Mouse (Mus musculus): ENCODE results near the gene Scamp4. TPM values are rescaled to one million over a fixed set of nuclear protein-coding genes. Genes with fewer than 3 reads are reported as not detected.
"Not testable (repeated sequence)": the region's sequence is repeated elsewhere in the genome, so short reads cannot be mapped to it uniquely, and the experiment has no call there.

Scamp4 gene
- polyA plus RNA-seq, 1 experiment from 2014 or later, result 84.8 TPM

- H3K27ac ChIP-seq (replicated peaks), result no peak overlapping the region
- WGBS, result 75% methylated on average over 12 of the region's 12 CpGs
These were observed 17.8 kb upstream of the Scamp4 start for GRCm38 (mm10) chr10:80584642-80585552.

GRCm38 (mm10) chr10:80585581-80585980, 17.1 kb upstream of the Scamp4 start:
- WGBS, result 95% methylated on average over 8 of the region's 8 CpGs
- Histone ChIP-seq H3K9me3 (no peaks in the 10 kb centered on the region), H3K4me1 (peaks cover 53% of the 10 kb centered on the region), H3K36me3 (replicated peaks) (peaks cover 56% of the 10 kb centered on the region), H3K27me3 (replicated peaks; ENCODE audit: low read depth, poor library complexity, severe bottlenecking) (no peaks in the 10 kb centered on the region), H3K27ac (replicated peaks) (no peak overlapping the region; the same call in 1 of the 2 replicates), H3K4me3 (peak overlapping the region; percentile 35)
- DNase-seq (ENCODE audit: low spot score), result no peak

More at GRCm38 (mm10) chr10:80584642-80585552, 17.8 kb upstream of the Scamp4 start:
- Histone ChIP-seq H3K27me3 (replicated peaks; ENCODE audit: low read depth, poor library complexity, severe bottlenecking) (no peaks in the 10 kb centered on the region), H3K36me3 (replicated peaks) (peaks cover 56% of the 10 kb centered on the region), H3K4me1 (peaks cover 52% of the 10 kb centered on the region), H3K4me3 (peak overlapping the region; percentile 8; the same call in 1 of the 2 replicates), H3K9me3 (no peaks in the 10 kb centered on the region)
- no peak for DNase-seq (ENCODE audit: low spot score)

DNA sequence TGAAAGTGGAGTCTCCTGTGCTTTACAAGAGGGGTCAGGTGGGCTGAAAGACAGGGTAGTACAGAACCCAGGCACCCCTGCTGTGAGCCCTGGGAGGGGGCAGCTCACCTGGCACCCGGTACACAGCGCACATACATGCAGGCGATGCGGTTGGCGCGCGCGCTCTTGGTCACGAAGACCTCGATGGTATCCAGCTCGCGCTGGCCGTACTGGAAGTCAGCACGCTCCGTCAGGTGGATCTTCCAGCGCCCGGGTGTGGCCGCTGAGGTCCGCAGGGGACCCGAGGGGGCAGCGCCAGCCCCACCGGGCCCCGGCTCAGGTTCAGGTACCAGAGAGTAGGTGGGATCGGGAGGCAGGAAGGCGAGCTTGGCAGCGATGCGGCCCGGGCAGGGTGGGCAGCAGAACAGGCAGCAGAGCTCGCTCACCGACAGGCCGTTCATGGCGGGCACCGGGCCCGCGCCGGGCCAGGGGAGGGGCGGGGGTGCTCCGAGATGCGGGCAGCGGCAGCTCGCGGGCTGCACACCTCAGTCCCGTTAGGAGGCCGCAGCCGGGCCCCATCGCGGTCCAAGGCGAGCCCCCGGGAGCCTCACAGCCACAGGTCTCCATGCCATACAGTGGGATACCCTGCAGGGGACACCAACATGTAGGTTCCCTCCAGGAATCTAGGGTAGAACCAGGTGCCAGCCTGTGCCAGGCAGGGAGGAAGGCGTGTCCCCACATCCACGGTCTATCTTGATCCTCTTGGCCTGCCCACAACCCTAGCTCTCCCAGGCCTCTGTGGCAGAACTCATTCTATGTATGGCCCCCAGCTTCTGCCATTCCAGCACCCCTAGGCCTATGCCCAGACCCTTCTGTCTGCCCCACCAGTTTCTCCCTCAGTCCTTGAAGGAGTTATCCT, 16.0 kb upstream of the Scamp4 start:
- H3K27me3 ChIP-seq (replicated peaks; ENCODE audit: low read depth, poor library complexity, severe bottlenecking), result no peaks in the 10 kb centered on the region
- H3K27ac ChIP-seq (replicated peaks), result peak overlapping the region; percentile 78
- peaks cover 53% of the 10 kb centered on the region for H3K4me1 ChIP-seq
- no peak for DNase-seq (ENCODE audit: low spot score)
- peaks cover 48% of the 10 kb centered on the region for H3K36me3 ChIP-seq (replicated peaks)
- no peaks in the 10 kb centered on the region for H3K9me3 ChIP-seq
- peak overlapping the region; percentile 35 for H3K4me3 ChIP-seq
- WGBS, result 96% methylated on average over 51 of the region's 51 CpGs

DNA sequence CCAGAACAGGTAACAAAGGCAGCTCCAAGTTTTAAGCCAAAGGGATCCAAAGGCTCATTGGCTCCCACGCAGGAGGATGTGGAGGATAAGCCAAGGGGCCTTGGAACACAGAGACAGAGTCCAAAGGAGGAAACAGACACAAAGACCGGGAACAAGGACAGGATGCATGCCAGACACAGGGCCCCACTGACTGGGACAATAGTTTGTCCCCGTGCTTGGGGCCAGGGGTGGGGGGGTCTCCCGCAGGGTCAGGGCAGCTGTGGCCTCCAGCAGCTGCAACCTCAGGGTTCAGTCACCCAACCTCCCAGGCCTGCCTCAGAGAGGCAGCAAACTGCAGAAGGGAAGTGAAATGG, 15.4 kb upstream of the Scamp4 start:
- 40% methylated on average over 4 of the region's 4 CpGs for WGBS
- H3K9me3 ChIP-seq, result no peaks in the 10 kb centered on the region
- DNase-seq (ENCODE audit: low spot score), result peak; percentile 36
- H3K4me3 ChIP-seq, result peak overlapping the region; percentile 35; the same call in 1 of the 2 replicates
- H3K4me1 ChIP-seq, result peaks cover 53% of the 10 kb centered on the region
- peaks cover 44% of the 10 kb centered on the region for H3K36me3 ChIP-seq (replicated peaks)
- no peaks in the 10 kb centered on the region for H3K27me3 ChIP-seq (replicated peaks; ENCODE audit: low read depth, poor library complexity, severe bottlenecking)
- H3K27ac ChIP-seq (replicated peaks), result peak overlapping the region; percentile 78; the same call in 1 of the 2 replicates

- DNase-seq (ENCODE audit: low spot score), result no peak
- peak overlapping the region; percentile 93 for H3K4me3 ChIP-seq
- WGBS, result 23% methylated on average over 12 of the region's 12 CpGs
- H3K4me1 ChIP-seq, result peaks cover 45% of the 10 kb centered on the region
- peaks cover 26% of the 10 kb centered on the region for H3K36me3 ChIP-seq (replicated peaks)
- peak overlapping the region; percentile 88 for H3K27ac ChIP-seq (replicated peaks)
- no peaks in the 10 kb centered on the region for H3K9me3 ChIP-seq
- no peaks in the 10 kb centered on the region for H3K27me3 ChIP-seq (replicated peaks; ENCODE audit: low read depth, poor library complexity, severe bottlenecking)
These were observed 13.4 kb upstream of the Scamp4 start for GRCm38 (mm10) chr10:80589127-80589878.

DNA sequence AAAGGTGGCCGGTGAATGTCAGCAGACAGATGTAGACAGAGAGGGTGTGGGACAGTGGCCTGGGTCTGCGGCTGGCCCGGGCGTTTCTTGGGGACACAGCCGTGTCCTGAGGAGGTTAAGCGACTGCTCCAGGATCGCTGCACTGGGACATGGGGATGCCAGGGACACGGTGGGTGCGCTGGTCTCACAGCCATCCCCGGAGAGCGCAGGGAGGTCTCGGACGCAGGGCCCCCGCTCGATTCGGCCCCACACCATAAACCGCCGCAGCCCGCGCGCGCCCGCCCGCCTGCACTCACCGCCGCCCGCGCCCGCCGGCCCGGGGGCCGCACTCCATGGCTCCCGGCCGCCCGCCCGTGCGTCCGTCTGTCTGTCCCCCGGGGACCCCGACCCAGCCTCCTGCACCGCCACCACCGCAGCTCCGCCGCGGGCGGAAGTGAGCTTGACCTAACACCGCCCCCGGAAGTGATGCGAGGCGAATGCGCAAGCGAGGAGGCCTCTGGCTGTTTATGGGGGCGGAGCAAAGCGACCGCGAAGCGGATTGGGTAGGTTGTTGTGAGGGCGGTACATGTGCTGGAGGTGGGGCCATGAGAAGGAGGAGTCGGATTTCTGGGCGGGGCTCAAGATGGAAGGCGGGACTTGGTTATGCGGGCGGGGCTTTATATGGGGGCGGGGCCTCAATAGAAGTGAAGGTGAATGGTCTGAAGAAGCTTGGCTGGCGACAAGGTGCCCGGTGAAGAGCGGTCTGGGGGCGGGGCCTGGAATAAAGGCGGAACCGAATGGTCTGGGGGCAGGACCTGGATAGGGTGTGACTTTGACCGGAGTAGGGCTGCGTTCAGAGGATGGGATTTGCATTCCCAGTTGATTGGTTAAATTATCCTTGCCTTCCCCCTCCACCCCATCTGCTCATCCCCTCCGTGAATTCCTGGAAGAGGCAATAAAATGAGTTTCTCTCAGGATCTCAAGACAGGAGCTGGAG, 12.5 kb upstream of the Scamp4 start, which contains the start of gene Abhd17a:
Gene Abhd17a, minus strand, starts transcription at position 463 of the 976 bp plus-strand sequence.
- H3K4me1 ChIP-seq, result peaks cover 37% of the 10 kb centered on the region
- under 1% methylated on average over 73 of the region's 73 CpGs for WGBS

GRCm38 (mm10) chr10:80596318-80596717, 6.4 kb upstream of the Scamp4 start:
- no peaks in the 10 kb centered on the region for H3K4me1 ChIP-seq
- no peaks in the 10 kb centered on the region for H3K36me3 ChIP-seq (replicated peaks)
- no peak overlapping the region for H3K27ac ChIP-seq (replicated peaks)
- no peaks in the 10 kb centered on the region for H3K27me3 ChIP-seq (replicated peaks; ENCODE audit: low read depth, poor library complexity, severe bottlenecking)
- H3K9me3 ChIP-seq, result no peaks in the 10 kb centered on the region
- 0 out of 2 replicates have a peak overlapping the region, but pooled peaks have one; percentile 11 for H3K4me3 ChIP-seq
- 47% methylated on average over 4 of the region's 4 CpGs for WGBS
- DNase-seq (ENCODE audit: low spot score), result no peak

More for the DNA sequence above, 12.5 kb upstream of the Scamp4 start, which contains the start of gene Abhd17a:
- DNase-seq (ENCODE audit: low spot score), result peak; percentile 99
- Histone ChIP-seq H3K27ac (replicated peaks) (peak within 1 kb of the TSS; percentile 88), H3K4me3 (peak within 1 kb of the TSS; percentile 93), H3K36me3 (replicated peaks) (peaks cover 17% of the 10 kb centered on the region), H3K27me3 (replicated peaks; ENCODE audit: low read depth, poor library complexity, severe bottlenecking) (no peaks in the 10 kb centered on the region), H3K9me3 (no peaks in the 10 kb centered on the region)

DNA sequence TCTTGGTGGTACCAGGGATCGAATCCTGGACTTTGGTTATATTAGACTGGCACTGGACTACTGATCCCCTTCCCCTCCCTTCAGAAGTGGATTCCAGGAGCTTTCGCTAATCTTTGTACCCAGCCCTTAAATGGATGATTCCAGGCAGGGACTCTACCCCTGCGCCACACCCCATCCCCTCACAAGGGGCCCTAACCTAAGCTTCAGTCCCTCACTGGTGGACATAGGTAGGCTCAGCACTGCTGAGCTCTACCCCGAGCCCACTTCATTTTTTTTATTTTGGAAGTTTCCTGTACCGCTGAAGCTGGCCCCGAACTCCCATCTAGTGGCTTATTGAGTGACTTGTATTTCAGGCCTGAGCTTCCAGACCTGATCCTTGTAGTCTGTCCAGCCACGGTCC, 692 bp downstream of the Scamp4 start:
- Histone ChIP-seq H3K4me1 (peaks cover 24% of the 10 kb centered on the region), H3K27me3 (replicated peaks; ENCODE audit: low read depth, poor library complexity, severe bottlenecking) (no peaks in the 10 kb centered on the region), H3K4me3 (peak overlapping the region; percentile 85), H3K36me3 (replicated peaks) (peaks cover 35% of the 10 kb centered on the region), H3K9me3 (no peaks in the 10 kb centered on the region), H3K27ac (replicated peaks) (peak overlapping the region; percentile 89)
- 36% methylated on average over 7 of the region's 7 CpGs for whole genome bisulfite sequencing
- no peak for DNase-seq (ENCODE audit: low spot score)

DNA sequence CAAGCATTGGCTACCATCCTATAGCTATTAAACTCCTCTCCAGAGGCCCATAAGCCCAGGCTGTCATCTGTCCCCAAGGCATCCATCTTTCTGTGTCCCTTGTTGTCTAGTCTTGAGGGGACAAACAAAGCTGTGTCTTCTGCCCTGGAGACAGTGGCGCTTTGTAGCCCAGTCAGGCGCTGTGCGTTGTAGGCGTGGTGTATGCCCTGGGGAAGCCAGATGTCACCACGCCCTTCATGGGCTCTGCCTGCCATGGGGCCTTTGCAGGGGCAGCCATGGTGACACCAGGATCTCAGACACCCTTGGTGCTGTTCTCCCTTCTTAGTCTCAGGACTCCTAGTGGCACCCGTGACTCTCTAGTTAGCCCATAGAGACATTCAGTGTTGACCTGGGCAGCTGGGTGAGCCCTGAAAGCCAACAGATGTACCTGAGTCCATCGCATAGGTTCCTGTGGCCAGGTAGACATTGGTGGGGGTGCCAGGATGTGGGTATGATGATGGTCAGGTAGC, 1.4 kb downstream of the Scamp4 start:
- Histone ChIP-seq H3K27me3 (replicated peaks; ENCODE audit: low read depth, poor library complexity, severe bottlenecking) (no peaks in the 10 kb centered on the region), H3K4me3 (peak overlapping the region; percentile 85), H3K36me3 (replicated peaks) (peaks cover 41% of the 10 kb centered on the region), H3K27ac (replicated peaks) (0 out of 2 replicates have a peak overlapping the region, but pooled peaks have one; percentile 89), H3K9me3 (no peaks in the 10 kb centered on the region), H3K4me1 (peaks cover 24% of the 10 kb centered on the region)
- WGBS, result 86% methylated on average over 7 of the region's 7 CpGs
- DNase-seq (ENCODE audit: low spot score), result no peak

DNA sequence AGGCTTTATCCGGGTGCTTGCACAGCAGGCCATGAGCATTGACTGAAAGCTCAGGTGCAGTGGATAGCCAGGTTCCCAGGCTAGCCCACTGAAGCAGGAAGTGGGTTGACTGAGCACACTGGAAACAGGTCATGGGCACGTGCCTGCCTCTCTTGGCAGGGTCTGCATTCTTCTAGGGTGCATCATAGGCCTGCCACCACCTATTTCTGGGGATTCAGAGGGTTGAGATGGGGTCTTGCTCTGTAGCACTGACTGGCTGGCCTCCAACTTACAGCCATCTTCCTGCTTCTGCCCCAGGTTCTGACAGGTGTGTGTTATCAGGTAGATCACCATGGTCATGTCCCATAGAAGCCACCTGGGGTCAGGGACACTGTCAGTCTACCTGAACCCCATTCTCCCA, 2.3 kb downstream of the Scamp4 start:
- H3K27ac ChIP-seq (replicated peaks), result no peak overlapping the region
- WGBS, result 90% methylated on average over 2 of the region's 2 CpGs
- peaks cover 51% of the 10 kb centered on the region for H3K36me3 ChIP-seq (replicated peaks)
- DNase-seq (ENCODE audit: low spot score), result no peak
- H3K27me3 ChIP-seq (replicated peaks; ENCODE audit: low read depth, poor library complexity, severe bottlenecking), result no peaks in the 10 kb centered on the region
- peaks cover 24% of the 10 kb centered on the region for H3K4me1 ChIP-seq
- H3K4me3 ChIP-seq, result peak overlapping the region; percentile 85; the same call in 1 of the 2 replicates
- H3K9me3 ChIP-seq, result no peaks in the 10 kb centered on the region

DNA sequence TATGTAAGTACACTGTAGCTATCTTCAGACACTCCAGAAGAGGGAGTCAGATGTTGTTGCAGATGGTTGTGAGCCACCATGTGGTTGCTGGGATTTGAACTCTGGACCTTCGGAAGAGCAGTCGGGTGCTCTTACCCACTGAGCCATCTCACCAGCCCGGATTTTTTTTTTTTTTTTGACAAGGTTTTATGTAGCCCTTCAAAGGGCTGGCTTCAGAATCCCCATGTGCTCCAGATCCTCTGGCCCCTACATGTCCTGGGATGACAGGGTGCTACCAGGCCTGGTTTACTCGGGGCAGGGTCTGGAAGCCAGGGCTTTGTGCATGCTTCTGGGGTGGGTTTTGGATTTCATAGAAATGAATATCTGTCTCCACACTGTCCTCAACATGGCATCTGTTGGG, 3.0 kb downstream of the Scamp4 start, which contains the start of gene Gm49322:
Gene Gm49322, plus strand, starts transcription at position 301 of the 400 bp plus-strand sequence.
- WGBS, result 88% methylated on average over 4 of the region's 4 CpGs
- H3K27ac ChIP-seq (replicated peaks); H3K27me3 ChIP-seq (replicated peaks; ENCODE audit: low read depth, poor library complexity, severe bottlenecking); H3K9me3 ChIP-seq; DNase-seq (ENCODE audit: low spot score): not testable (repeated sequence)
- peak within 1 kb of the TSS; percentile 85; the same call in 1 of the 2 replicates for H3K4me3 ChIP-seq
- H3K4me1 ChIP-seq, result peaks cover 24% of the 10 kb centered on the region
- H3K36me3 ChIP-seq (replicated peaks), result peaks cover 58% of the 10 kb centered on the region
